Mouse (Mus musculus) thymus, postnatal 10 days (tissue): ENCODE data around the gene Ttf2.

Source experiments
- DNase-seq, 2 experiments: peaks; one replicate each; pipeline ENCODE4 v3.0.0; 2021; ENCODE audit warnings: low spot score in 2 of 2

Gene Ttf2

GRCm38 (mm10) chr3:100911498-100912213, 57.8 kb downstream of the Ttf2 start:
- no peak for DNase-seq

GRCm38 (mm10) chr3:100911026-100911425, 58.4 kb downstream of the Ttf2 start:
- DNase-seq = no peak

GRCm38 (mm10) chr3:100910621-100911020, 58.8 kb downstream of the Ttf2 start:
- no peak for DNase-seq

DNA sequence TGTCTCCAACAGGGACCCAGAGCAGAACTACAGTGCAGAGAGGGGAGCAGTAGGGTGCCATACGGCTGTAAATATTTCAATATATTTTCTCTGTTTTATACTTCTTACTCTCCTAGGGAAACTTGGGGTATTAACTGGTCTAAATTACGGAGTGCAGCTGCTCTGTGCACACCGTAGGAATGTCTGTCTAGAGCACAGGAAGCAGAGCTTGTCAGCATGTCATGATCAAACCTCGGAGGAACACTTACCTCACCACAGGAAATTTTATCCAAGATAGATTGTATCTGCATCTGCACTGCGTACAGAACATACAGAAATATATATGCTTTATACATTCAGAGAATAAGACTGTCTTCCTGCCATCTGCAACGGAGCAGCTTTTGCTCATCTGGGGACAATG, 60.9 kb downstream of the Ttf2 start:
- no peak for DNase-seq

DNA sequence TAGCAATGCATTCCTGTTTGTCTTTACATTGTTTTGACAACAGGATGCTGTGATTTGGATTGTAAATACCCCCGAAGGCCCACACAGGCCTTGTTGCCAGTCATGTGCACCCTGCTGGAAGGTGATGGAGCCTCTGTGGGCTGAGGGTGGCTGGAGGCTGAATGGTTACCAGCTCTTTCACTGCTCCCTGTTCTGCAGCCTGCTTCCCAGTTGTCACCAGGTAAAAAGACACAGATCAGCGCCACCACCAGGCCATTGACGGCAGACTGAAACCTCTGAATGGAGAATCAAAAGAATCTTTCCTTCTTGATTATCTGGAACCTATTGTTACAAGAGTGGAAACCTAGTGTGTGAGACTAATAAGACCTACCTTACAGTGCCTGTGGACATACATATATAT, 62.5 kb downstream of the Ttf2 start:
- DNase-seq = peak in 1 of 2 experiments; percentile 17

DNA sequence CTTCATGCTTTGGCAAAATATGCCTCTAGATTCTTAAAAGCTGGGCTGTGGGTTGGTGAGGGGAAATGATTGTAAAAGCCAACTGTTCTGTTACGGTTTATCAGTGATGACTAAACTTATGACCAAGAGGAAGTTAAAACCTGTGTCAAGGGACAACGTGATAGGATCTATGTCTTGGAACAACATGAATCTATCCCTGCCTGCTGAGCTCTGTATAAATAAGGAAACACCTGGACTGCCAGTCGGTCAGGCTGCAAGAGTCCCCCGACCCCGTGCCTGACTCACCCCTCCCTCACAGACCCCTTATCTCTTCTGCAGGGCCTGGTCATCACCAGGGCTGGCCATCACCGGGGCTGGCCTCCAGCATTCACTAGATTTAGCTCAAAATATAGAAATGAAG, 63.3 kb downstream of the Ttf2 start:
- DNase-seq = no peak

DNA sequence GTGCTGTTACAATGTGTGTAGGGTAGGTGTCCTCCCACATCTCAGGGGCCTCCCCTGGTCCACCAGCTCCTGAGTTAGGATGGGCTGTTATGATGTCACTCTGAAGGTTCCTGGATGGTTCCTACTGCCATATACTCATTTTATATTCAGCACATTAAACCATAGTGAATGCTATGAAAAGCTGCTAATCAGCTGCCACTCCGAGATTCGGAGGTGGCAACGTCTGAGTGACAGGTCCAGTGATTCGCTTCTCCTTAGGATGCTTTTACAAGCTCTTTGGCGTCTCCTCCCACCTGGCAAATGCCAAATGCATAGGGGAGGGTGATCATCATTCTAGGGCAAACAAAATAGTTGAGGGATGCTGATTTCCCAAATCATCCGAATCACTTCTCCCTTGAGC, 74.0 kb downstream of the Ttf2 start:
- DNase-seq = no peak

DNA sequence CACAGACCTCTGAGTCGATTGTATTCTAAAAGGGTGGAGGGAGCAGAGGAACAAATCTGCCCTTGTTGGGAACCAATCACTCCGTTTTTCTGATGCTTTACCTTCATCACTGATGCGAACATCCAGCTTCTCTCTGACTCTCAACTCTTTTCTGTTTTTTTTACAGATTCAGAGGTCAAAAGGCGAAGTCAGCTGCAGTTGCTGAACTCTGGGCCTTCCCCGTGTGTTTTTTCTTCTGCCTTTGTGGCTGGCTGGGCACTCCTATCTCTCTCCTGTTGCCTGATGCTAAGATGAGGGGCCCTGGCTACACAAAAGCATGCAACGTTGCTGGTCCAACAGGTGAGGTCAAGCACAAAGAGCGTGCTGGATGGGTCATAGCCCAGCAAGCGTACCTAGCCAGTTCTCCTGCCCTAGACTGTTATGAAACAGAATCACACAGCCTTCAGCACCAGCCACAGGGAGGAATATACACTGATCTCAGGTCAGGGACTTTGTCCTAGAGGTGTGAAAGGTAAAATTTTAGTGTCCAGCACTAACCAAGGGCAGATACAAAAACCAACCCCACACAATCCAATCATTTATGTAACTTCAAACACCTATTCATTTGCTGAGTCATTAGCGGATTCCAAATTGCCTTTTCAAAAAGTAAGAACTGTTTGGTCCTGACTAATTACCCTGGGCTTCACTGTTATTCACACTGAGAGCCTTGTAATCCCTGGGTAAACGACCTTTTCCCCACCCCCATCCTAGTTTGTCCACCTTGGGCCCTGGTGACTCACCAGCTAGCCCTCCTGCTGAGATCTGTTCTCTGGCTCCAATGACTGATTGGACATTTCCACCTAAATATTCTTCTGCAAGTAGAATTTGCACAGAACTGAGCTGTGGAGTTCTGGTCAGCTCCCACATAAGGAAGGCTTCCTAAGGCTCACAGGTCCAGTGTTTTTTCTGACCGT, 76.8 kb downstream of the Ttf2 start:
- no peak for DNase-seq

GRCm38 (mm10) chr3:100890406-100890805, 79.1 kb downstream of the Ttf2 start:
- no peak for DNase-seq

DNA sequence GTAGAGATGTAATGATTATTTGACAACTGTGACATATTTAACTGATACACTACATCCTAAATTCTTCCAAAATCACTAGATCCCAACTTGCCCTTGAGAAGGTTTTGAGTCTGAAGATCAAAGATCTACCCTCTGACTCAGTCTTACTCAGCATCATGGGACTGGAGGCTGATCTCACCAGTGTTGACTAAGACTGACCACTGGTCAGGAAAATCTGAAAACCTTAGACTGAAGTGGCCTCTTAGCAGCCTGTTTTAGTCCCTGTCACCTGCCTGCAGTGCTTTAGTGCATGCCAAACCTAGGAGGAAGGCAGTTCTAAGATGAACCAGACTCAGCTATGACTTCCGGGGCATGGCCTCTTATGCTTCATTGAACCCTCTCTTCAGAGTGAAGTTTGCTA, 80.2 kb downstream of the Ttf2 start:
- no peak for DNase-seq
